Mouse (Mus musculus) heart, postnatal 0 days (tissue): ENCODE measurements at regions not wholly inside any gene's neighbourhood (a gene's known extent, or its start where the extent isn't known, plus 50 kb on each side); places are given as distances from the start of the nearest gene placed in this dataset.

Experiments used
- ATAC-seq: fragments of 200-750 bp; cut with Nextera tagmentation; 2 replicates; pipeline ENCODE4 v1.8.0; 2017; ENCODE audit warnings: low read depth, moderate number of reproducible peaks, moderate library complexity; ENCODE audit not compliant: insufficient read depth
- DNase-seq: peaks from one replicate; pipeline ENCODE4 v3.0.0-alpha.2; 2016; ENCODE audit warnings: low spot score
- H3K27ac ChIP-seq: fragments of 300-500 bp; sonication (generic); 2 replicates; pipeline ENCODE4 v1.5.1; 2014; ENCODE audit warnings: low read depth, mild to moderate bottlenecking
- H3K27me3 ChIP-seq: fragments of 300-500 bp; sonication (generic); 2 replicates; pipeline ENCODE4 v1.6.1; 2014; ENCODE audit warnings: low read length, mixed read lengths; ENCODE audit not compliant: control insufficient read depth, insufficient read depth
- H3K36me3 ChIP-seq: fragments of 300-500 bp; sonication (generic); replicated peaks from 2 replicates; pipeline ENCODE4 v1.6.1; 2014; ENCODE audit warnings: low read length, mixed read lengths; ENCODE audit not compliant: control insufficient read depth, insufficient read depth
- H3K4me1 ChIP-seq: fragments of 300-500 bp; sonication (generic); 2 replicates; pipeline ENCODE4 v1.6.1; 2014; ENCODE audit warnings: antibody characterized with exemption; ENCODE audit not compliant: control insufficient read depth, insufficient read depth
- H3K4me2 ChIP-seq: fragments of 300-500 bp; sonication (generic); 2 replicates; pipeline ENCODE4 v1.6.1; 2014; ENCODE audit warnings: low read depth, mild to moderate bottlenecking, low read length, moderate library complexity
- H3K4me3 ChIP-seq: fragments of 300-500 bp; sonication (generic); 2 replicates; pipeline ENCODE4 v1.5.1; 2014; ENCODE audit warnings: low read depth, low read length
- H3K9ac ChIP-seq: fragments of 300-500 bp; sonication (generic); replicated peaks from 2 replicates; pipeline ENCODE4 v1.6.1; 2014; ENCODE audit warnings: low read depth, low read length, mixed read lengths
- H3K9me3 ChIP-seq: fragments of 300-500 bp; sonication (generic); replicated peaks from 2 replicates; pipeline ENCODE4 v1.6.1; 2016; ENCODE audit warnings: low read length; ENCODE audit not compliant: control insufficient read depth
- CTCF ChIP-seq: IDR thresholded peaks from 2 replicates; pipeline ENCODE4 v1.5.1; 2016; ENCODE audit warnings: antibody characterized with exemption, control low read depth, low read depth
- EP300 ChIP-seq: IDR thresholded peaks from 2 replicates; pipeline ENCODE4 v1.6.1; 2016; ENCODE audit warnings: antibody characterized with exemption, low read depth
- WGBS: fragments of 180-500 bp; shearing (Covaris S2); extraction: QIAGEN DNeasy Blood & Tissue Kit; methylation state at CpG from one replicate; pipeline ENCODE4 v1.1.7; 2014; 5-methylcytosine and 5-hydroxymethylcytosine counted together

GRCm38 (mm10) chr7:70219310-70219709 is 147.2 kb downstream of the Nr2f2 start:
- Histone ChIP-seq H3K27me3 (no peaks in the 10 kb centered on the region), H3K27ac (no peak overlapping the region), H3K4me1 (no peaks in the 10 kb centered on the region), H3K9me3 (no peaks in the 10 kb centered on the region), H3K4me3 (no peak overlapping the region), H3K36me3 (no peaks in the 10 kb centered on the region), H3K9ac (no peak overlapping the region), H3K4me2 (no peak overlapping the region)
- TF ChIP-seq CTCF (no peak), EP300 (no peak)
- WGBS: 89% methylated on average over 6 of the region's 6 CpGs
- DNase-seq (no peak), ATAC-seq (no peak)

GRCm38 (mm10) chr7:70217137-70217536 is 149.4 kb downstream of the Nr2f2 start:
- Histone ChIP-seq H3K27ac (no peak overlapping the region), H3K4me3 (no peak overlapping the region), H3K27me3 (no peaks in the 10 kb centered on the region), H3K9ac (no peak overlapping the region), H3K4me2 (no peak overlapping the region), H3K36me3 (no peaks in the 10 kb centered on the region), H3K4me1 (no peaks in the 10 kb centered on the region), H3K9me3 (no peaks in the 10 kb centered on the region)
- whole genome bisulfite sequencing: 84% methylated on average over 2 of the region's 2 CpGs
- DNase-seq: no peak
- TF ChIP-seq EP300: no peak
- no peak for TF ChIP-seq CTCF
- no peak for ATAC-seq

- no peak for DNase-seq
- TF ChIP-seq EP300 (no peak), CTCF (no peak)
- 43% methylated on average over 4 of the region's 4 CpGs for WGBS
- Histone ChIP-seq H3K4me3 (no peak overlapping the region), H3K9ac (no peak overlapping the region), H3K9me3 (no peaks in the 10 kb centered on the region), H3K36me3 (no peaks in the 10 kb centered on the region), H3K4me1 (no peaks in the 10 kb centered on the region), H3K4me2 (no peak overlapping the region), H3K27me3 (no peaks in the 10 kb centered on the region), H3K27ac (no peak overlapping the region)
- ATAC-seq: no peak
Observed at GRCm38 (mm10) chr7:70213970-70214520, 152.5 kb downstream of the Nr2f2 start.

- Histone ChIP-seq H3K4me1 (no peaks in the 10 kb centered on the region), H3K9ac (no peak overlapping the region), H3K4me3 (no peak overlapping the region), H3K36me3 (no peaks in the 10 kb centered on the region), H3K4me2 (no peak overlapping the region), H3K27ac (no peak overlapping the region), H3K27me3 (no peaks in the 10 kb centered on the region), H3K9me3 (no peaks in the 10 kb centered on the region)
- TF ChIP-seq EP300 (no peak), CTCF (no peak)
- DNase-seq: no peak
- 67% methylated on average over 1 of the region's 1 CpGs for WGBS
- no peak for ATAC-seq
Observed at GRCm38 (mm10) chr7:70205900-70206299, 160.6 kb downstream of the Nr2f2 start.

GRCm38 (mm10) chr7:70200188-70200587 is 166.3 kb downstream of the Nr2f2 start:
- ATAC-seq (no peak), DNase-seq (no peak)
- Histone ChIP-seq H3K27me3 (no peaks in the 10 kb centered on the region), H3K36me3 (no peaks in the 10 kb centered on the region), H3K4me2 (no peak overlapping the region), H3K4me1 (no peaks in the 10 kb centered on the region), H3K4me3 (no peak overlapping the region), H3K9me3 (no peaks in the 10 kb centered on the region), H3K27ac (no peak overlapping the region), H3K9ac (no peak overlapping the region)
- TF ChIP-seq CTCF (no peak), EP300 (no peak)
- 87% methylated on average over 4 of the region's 4 CpGs for WGBS

GRCm38 (mm10) chr7:70178956-70179355 is 187.6 kb downstream of the Nr2f2 start:
- Histone ChIP-seq H3K4me1 (no peaks in the 10 kb centered on the region), H3K9ac (no peak overlapping the region), H3K36me3 (no peaks in the 10 kb centered on the region), H3K4me3 (no peak overlapping the region), H3K4me2 (no peak overlapping the region), H3K27me3 (no peaks in the 10 kb centered on the region), H3K9me3 (no peaks in the 10 kb centered on the region), H3K27ac (no peak overlapping the region)
- ATAC-seq (no peak), DNase-seq (no peak)
- 66% methylated on average over 2 of the region's 2 CpGs for WGBS
- no peak for TF ChIP-seq EP300
- no peak for TF ChIP-seq CTCF
